ENCODE assay signal across 8 mouse cellular contexts in the genomic region with DNA sequence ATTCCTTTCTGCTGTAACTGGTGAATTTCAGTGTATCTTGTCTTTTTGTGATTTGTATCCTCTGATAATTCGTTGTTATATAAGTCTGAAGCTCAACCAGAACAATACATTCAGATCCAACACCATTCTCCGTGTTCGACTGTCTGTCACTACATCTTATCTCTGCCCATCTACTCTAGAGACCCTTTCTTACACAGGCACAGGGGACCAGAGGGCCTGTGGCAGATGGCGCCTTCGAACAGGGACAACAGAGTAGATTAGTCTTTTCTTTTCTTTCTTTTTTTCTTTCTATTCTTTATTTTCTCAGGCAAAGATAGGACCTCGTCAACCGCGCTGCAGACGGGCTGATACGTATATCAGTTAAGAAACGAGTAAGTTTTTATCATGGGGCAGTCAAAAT.
DNase-seq lines count a peak whose midpoint lies in the region; TF ChIP-seq lines count a peak whose summit lies in the region.
"Not testable (repeated sequence)": the region's sequence is repeated elsewhere in the genome, so short reads cannot be mapped to it uniquely, and the experiment has no call there.

No protein-coding gene starts in this region.

- TF ChIP-seq POLR2A in heart, adult 2 months (IDR thresholded peaks at IDR 0.05; ENCODE audit: insufficient read depth, low read depth, low read length) = not testable (repeated sequence)

- H3K27ac ChIP-seq in heart, adult 2 months = not testable (repeated sequence)

- not testable (repeated sequence) for H3K79me2 ChIP-seq in heart, adult 2 months (replicated peaks; ENCODE audit: control insufficient read depth, insufficient read depth, low read length)

- DNase-seq in CD8-positive naive resting alpha-beta T cell, adult 2 months (ENCODE audit: low read depth in 2 of 2, low spot score in 2 of 2) = peak; percentile 0
- peak; percentile 0 to 1 for DNase-seq in frontal cortex, postnatal 25 days (ENCODE audit: low spot score in 2 of 2)
- peak; percentile 1 to 11 for DNase-seq in heart, adult 2 months
- DNase-seq in kidney, adult 11 months = peak; percentile 4
- DNase-seq in layer of hippocampus, adult 11-12 months (ENCODE audit: low spot score) = peak; percentile 2
- DNase-seq in lung, postnatal 25 days (ENCODE audit: low spot score) = peak; percentile 0
- DNase-seq in spleen, postnatal 4 days (ENCODE audit: low spot score in 2 of 2) = peak; percentile 3 to 44
- peak; percentile 1 for DNase-seq in urinary bladder, postnatal 10 days (ENCODE audit: low spot score)

- TF ChIP-seq CTCF in heart, adult 2 months (IDR thresholded peaks at IDR 0.05) = not testable (repeated sequence)

- not testable (repeated sequence) for TF ChIP-seq EP300 in heart, adult 2 months (IDR thresholded peaks at IDR 0.05; ENCODE audit: insufficient read depth, low read depth, low read length)

- WGBS in heart, adult 2 months = 78% methylated on average over 4 of the region's 11 CpGs

- not testable (repeated sequence) for H3K4me1 ChIP-seq in heart, adult 2 months (ENCODE audit: control insufficient read depth, insufficient read depth, low read length)

- not testable (repeated sequence) for H3K4me3 ChIP-seq in heart, adult 2 months

- intact Hi-C loops in heart, adult 2 months (cut with DNase I) = not testable (repeated sequence)

- H3K27me3 ChIP-seq in heart, adult 2 months (ENCODE audit: control insufficient read depth, insufficient read depth, low read length) = not testable (repeated sequence)

- not testable (repeated sequence) for H3K9ac ChIP-seq in heart, adult 2 months (ENCODE audit: low read depth, low read length)

- H3K36me3 ChIP-seq in heart, adult 2 months (ENCODE audit: control insufficient read depth, insufficient read depth, low read length) = not testable (repeated sequence)
